Mouse (Mus musculus) granulocyte monocyte progenitor cell, adult 5-6 weeks (primary cell): ENCODE measurements around the gene Sorcs2. TPM values are rescaled to one million over a fixed set of nuclear protein-coding genes. Genes with fewer than 3 reads are reported as not detected.
"Not testable (repeated sequence)": the region's sequence is repeated elsewhere in the genome, so short reads cannot be mapped to it uniquely, and the experiment has no call there.

ENCODE experiments used
- ATAC-seq: replicated peaks from 2 replicates; pipeline ENCODE4 v1.8.0; 2016; ENCODE audit warnings: mild to moderate bottlenecking, moderate TSS enrichment, inconsistent platforms; ENCODE audit not compliant: poor library complexity, severe bottlenecking
- total RNA-seq, 2 experiments: library from RNA; stranded (forward) in 1 of 2; stranded (reverse) in 1 of 2; fragments of 200-712, 200-1000 nt in 1 of 2; fragments of >200 nt in 1 of 2; fragmentation: Nextera tagmentation in 1 of 2; gene quantifications; 2 replicates each; pipeline ENCODE4 v1.2.3; 2014 to 2017

The Sorcs2 gene
- total RNA-seq, 2 experiments from 2014 or later: not detected

DNA sequence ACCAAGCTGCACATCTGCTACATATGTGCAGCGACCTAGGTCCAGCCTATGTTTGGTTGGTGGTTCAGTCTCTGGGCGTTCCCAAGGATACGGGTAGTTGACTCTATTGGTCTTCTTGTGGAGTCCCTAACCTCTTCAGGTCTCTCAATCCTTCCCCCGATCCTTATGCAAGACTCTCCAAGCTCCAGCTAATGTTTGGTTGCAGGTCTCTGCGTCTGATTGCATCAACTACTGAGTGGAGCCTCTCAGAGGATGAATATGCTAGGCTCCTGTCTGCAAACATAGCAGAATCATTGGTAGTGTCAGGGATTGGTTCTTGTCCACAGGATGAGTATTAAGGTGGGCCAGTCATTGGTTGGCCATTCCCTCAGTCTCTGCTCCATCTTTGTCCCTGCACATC, 140.9 kb downstream of the Sorcs2 start:
- ATAC-seq: no peak

- ATAC-seq: no peak
Observed at GRCm38 (mm10) chr5:36254642-36255516, 143.1 kb downstream of the Sorcs2 start.

DNA sequence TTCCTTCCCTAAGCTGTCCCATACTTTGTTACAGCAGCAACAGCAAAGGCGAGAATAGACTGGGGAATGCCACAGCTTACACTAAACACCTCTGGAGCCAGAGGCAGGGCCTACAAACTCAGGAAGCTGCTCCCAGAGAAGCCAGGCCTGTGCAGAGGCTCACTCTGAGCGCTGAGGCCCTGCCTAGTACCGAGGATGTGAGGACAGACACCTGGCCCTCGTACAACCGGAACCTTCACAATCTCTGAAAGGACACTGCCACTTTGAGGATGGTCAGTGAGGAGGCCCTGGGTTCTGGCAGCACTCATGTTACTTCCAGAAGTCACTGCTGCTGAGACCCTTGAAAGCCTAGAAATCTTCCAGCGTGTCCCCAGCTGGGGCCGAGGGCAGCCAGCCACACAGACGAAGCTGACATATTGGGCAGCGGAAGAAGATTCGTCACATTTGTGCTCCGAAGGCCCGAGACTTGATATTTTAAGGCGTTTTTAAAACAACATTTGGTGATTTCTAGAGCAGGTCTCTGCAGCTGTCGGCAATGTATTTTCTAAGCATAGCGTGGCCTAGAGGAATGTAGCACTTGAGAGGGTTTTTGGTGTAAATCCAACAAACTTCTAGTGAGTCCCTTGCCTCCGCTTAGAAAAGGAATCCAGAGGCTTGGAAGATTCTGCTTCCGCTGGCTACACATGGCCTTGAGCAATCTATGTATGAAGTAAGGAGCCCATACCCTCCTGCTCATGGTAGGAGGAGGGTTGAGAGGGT, 145.0 kb downstream of the Sorcs2 start:
- no peak for ATAC-seq

- ATAC-seq: no peak
Observed at GRCm38 (mm10) chr5:36248022-36248421, 149.9 kb downstream of the Sorcs2 start.

DNA sequence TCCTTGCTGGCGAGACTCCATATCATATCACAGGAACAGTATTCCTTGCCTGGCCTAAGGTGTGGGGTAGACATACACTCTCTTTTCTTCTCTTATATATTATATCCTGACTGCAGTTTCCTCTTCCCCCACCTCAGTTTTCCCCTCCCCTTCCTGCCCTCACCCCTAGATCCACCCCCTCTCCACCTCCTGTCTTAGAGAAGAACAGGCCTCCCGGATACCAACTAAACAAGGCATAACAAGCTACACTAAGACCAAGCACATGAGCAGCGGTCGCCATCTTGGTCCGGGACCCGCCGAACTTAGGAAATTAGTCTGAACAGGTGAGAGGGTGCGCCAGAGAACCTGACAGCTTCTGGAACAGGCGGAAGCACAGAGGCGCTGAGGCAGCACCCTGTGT, 160.4 kb downstream of the Sorcs2 start:
- ATAC-seq: not testable (repeated sequence)

DNA sequence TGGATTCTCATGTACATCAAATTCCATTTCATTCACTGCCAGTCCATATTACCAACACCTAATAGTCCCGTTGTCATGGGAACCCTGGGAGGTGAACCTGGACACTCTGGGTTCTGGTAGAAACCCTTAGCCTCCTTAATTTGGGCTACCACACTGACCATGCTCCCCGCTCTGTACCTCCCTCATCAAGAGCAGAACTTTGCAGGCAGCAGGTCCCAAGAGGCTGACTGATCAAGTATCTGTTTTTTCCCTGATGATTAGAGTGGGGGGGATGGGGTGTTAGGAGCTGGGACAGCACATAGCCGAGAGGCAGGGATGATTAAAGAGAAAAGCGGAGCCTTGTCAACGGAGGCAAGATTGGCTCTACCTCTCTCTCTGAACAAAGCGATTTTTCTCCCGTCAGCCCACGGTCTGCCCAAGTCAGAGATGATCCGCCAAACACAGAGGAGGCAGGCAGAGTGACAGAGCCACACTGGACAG, 167.6 kb downstream of the Sorcs2 start:
- ATAC-seq: no peak

DNA sequence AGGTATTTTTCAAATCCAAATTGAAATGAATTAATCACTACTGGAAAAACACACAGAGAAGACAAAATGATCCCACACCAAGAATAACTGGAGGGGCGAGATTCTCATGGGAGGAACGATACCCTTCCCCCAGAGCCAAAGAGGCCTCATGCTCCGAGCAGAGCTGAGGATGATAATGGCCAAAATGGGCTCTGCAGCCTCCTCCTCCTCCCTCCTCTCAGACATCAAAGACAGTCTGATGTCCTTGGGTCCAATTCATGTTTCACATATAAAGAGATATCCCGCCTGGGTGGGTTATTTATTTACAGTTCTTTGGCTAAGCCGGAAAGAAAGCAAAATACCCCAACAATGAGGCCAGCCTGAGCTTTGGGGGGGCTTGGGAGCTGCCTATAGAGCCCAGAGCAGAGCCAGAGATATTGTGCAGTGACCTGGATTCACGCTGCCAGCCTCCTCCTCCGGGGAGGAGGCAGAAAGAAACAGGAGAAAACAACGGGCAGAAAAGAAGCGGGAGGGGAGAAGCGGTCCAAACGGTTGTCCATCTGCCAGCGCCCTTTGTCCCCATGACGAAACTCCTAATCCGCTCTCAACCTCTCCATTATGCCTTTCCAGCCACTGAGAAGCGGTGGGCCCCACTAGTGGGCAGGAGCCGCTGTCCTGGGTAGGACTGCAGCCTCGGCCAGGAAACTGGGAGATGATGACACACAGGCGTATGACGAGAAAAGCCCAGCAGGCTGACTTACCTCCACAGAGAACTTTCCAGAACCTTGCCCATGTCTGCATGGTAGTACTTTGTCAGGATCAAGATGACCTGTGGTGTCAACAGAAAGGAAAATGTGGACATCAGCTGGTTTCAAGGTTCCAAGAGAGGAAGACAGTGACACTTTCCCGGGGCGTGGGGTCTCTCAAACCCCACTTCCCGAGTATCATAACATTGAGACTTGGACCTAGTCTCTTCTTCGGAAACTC, 169.3 kb downstream of the Sorcs2 start:
- ATAC-seq: no peak

- ATAC-seq: no peak
Observed at GRCm38 (mm10) chr5:36226296-36226695, 171.6 kb downstream of the Sorcs2 start.

DNA sequence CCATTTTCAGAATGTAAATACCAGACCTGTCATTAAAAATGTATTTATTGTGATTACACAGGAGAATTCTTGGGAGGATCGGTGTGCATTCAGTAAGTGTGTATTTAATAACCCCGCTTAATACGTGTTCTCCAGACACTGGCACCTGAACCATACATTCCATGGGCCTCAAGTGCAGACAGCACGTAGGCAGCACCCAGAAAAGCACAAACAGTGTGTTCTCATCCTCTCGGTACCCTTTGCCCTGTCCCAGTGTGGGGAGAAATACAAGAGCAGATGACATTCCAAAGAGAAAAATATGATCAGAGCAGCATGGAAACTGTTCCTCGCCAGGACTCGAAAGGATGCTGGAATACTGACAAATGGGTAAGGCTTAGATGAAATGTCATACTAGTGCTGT, 172.1 kb downstream of the Sorcs2 start:
- ATAC-seq: no peak

- no peak for ATAC-seq
Observed at GRCm38 (mm10) chr5:36223787-36224186, 174.2 kb downstream of the Sorcs2 start.

GRCm38 (mm10) chr5:36220626-36221025, 177.3 kb downstream of the Sorcs2 start:
- no peak for ATAC-seq

- ATAC-seq: no peak
Observed at GRCm38 (mm10) chr5:36220105-36220504, 177.8 kb downstream of the Sorcs2 start.

- no peak for ATAC-seq
Observed at GRCm38 (mm10) chr5:36213310-36213709, 184.6 kb downstream of the Sorcs2 start.

- ATAC-seq: no peak
Observed at GRCm38 (mm10) chr5:36208803-36209202, 189.1 kb downstream of the Sorcs2 start.

- no peak for ATAC-seq
Observed at GRCm38 (mm10) chr5:36205397-36205796, 192.5 kb downstream of the Sorcs2 start.

- no peak for ATAC-seq
Observed at GRCm38 (mm10) chr5:36203916-36204315, 194.0 kb downstream of the Sorcs2 start, which contains the start of gene Psapl1. Gene Psapl1 (plus strand): TSS chr5:36204021.

DNA sequence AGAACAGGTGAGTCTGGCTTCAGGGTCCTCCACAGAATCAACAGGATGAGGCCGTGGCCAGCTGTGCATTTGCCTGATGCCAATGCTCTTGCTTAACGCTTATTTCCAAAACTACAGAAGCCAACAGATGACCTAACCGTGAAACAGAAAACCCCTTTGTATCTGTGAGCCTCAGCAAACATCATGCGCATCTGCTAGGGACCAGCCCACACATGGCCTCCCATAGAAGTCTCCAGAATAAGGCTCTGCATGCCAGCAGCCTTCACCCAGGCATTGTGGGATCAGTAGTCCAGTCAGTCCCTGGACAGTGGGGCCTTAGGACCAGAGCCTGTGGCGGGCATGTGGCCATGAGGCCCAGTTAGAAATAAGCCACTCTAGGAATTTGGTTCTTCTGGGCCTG, 194.5 kb downstream of the Sorcs2 start:
- no peak for ATAC-seq

DNA sequence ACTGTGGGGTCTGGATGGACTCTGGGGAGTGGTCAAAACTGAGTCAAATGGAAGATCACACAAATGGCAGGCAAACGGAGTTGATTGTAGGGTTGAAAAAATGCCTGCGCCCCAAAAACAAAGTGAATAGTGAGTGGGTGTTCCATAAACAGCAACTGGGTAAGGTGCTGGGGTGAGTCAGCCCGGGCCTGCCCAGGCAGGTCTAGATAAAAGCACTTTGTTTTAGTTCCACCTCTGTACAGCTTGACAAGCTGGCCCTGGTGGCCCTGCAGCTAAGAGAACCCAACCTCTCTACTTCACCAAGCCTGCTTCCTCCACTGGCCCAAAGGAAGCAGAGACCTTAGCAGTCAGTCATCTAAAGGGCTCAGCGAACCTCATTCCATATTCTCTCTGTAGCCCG, 195.2 kb downstream of the Sorcs2 start:
- no peak for ATAC-seq

GRCm38 (mm10) chr5:36199519-36199918, 198.4 kb downstream of the Sorcs2 start:
- no peak for ATAC-seq

GRCm38 (mm10) chr5:36195436-36195835, 202.5 kb downstream of the Sorcs2 start:
- no peak for ATAC-seq
